Mouse (Mus musculus): ENCODE measurements around the gene N4bp2. TPM values are rescaled to one million over a fixed set of nuclear protein-coding genes. Genes with fewer than 3 reads are reported as not detected.

N4bp2 gene
- polyA plus RNA-seq, 1 experiment, result 73.4 TPM

- Histone ChIP-seq H3K4me1 (ENCODE audit: control insufficient read depth, insufficient read depth, low read length) (no peaks in the 10 kb centered on the region), H3K9me3 (replicated peaks; ENCODE audit: control insufficient read depth, insufficient read depth, low read length, poor library complexity, severe bottlenecking) (no peaks in the 10 kb centered on the region), H3K27ac (ENCODE audit: insufficient read depth, low read length) (no peak overlapping the region), H3K27me3 (ENCODE audit: control insufficient read depth, insufficient read depth, low read length, poor library complexity, severe bottlenecking) (no peaks in the 10 kb centered on the region; the same call in 1 of the 2 replicates), H3K4me3 (ENCODE audit: low read depth, low read length) (no peak overlapping the region), H3K9ac (ENCODE audit: low read depth, poor library complexity, severe bottlenecking) (no peak overlapping the region), H3K36me3 (ENCODE audit: control insufficient read depth, insufficient read depth, low read length, poor library complexity, severe bottlenecking) (no peaks in the 10 kb centered on the region)
- TF ChIP-seq CTCF (IDR thresholded peaks at IDR 0.05; ENCODE audit: low read depth, low read length), result no peak
- no peak for TF ChIP-seq POLR2A (IDR thresholded peaks at IDR 0.05; ENCODE audit: insufficient read depth, low read length)
- TF ChIP-seq EP300 (IDR thresholded peaks at IDR 0.05; ENCODE audit: insufficient read depth, low read depth, low read length), result no peak
These were observed 97.1 kb downstream of the N4bp2 start for GRCm38 (mm10) chr5:65860281-65861000.

- H3K4me1 ChIP-seq (ENCODE audit: control insufficient read depth, insufficient read depth, low read length), result no peaks in the 10 kb centered on the region
- no peaks in the 10 kb centered on the region for H3K36me3 ChIP-seq (ENCODE audit: control insufficient read depth, insufficient read depth, low read length, poor library complexity, severe bottlenecking)
- H3K27ac ChIP-seq (ENCODE audit: insufficient read depth, low read length), result no peak within 1 kb of the TSS
- H3K9me3 ChIP-seq (replicated peaks; ENCODE audit: control insufficient read depth, insufficient read depth, low read length, poor library complexity, severe bottlenecking), result no peaks in the 10 kb centered on the region
- no peak within 1 kb of the TSS for H3K9ac ChIP-seq (ENCODE audit: low read depth, poor library complexity, severe bottlenecking)
- no peak for TF ChIP-seq EP300 (IDR thresholded peaks at IDR 0.05; ENCODE audit: insufficient read depth, low read depth, low read length)
- TF ChIP-seq CTCF (IDR thresholded peaks at IDR 0.05; ENCODE audit: low read depth, low read length), result no peak
- TF ChIP-seq POLR2A (IDR thresholded peaks at IDR 0.05; ENCODE audit: insufficient read depth, low read length), result no peak
- no peaks in the 10 kb centered on the region; the same call in 1 of the 2 replicates for H3K27me3 ChIP-seq (ENCODE audit: control insufficient read depth, insufficient read depth, low read length, poor library complexity, severe bottlenecking)
- H3K4me3 ChIP-seq (ENCODE audit: low read depth, low read length), result no peak within 1 kb of the TSS
These were observed 98.0 kb downstream of the N4bp2 start, which contains the start of gene Rhoh for GRCm38 (mm10) chr5:65861154-65861944. Gene Rhoh, plus strand, starts transcription at chr5:65861213.

- no peaks in the 10 kb centered on the region; the same call in 1 of the 2 replicates for H3K27me3 ChIP-seq (ENCODE audit: control insufficient read depth, insufficient read depth, low read length, poor library complexity, severe bottlenecking)
- H3K9ac ChIP-seq (ENCODE audit: low read depth, poor library complexity, severe bottlenecking), result no peak overlapping the region
- TF ChIP-seq POLR2A (IDR thresholded peaks at IDR 0.05; ENCODE audit: insufficient read depth, low read length) (no peak), CTCF (IDR thresholded peaks at IDR 0.05; ENCODE audit: low read depth, low read length) (no peak), EP300 (IDR thresholded peaks at IDR 0.05; ENCODE audit: insufficient read depth, low read depth, low read length) (no peak)
- no peaks in the 10 kb centered on the region for H3K4me1 ChIP-seq (ENCODE audit: control insufficient read depth, insufficient read depth, low read length)
- H3K4me3 ChIP-seq (ENCODE audit: low read depth, low read length), result no peak overlapping the region
- H3K27ac ChIP-seq (ENCODE audit: insufficient read depth, low read length), result no peak overlapping the region
- H3K36me3 ChIP-seq (ENCODE audit: control insufficient read depth, insufficient read depth, low read length, poor library complexity, severe bottlenecking), result no peaks in the 10 kb centered on the region
- no peaks in the 10 kb centered on the region for H3K9me3 ChIP-seq (replicated peaks; ENCODE audit: control insufficient read depth, insufficient read depth, low read length, poor library complexity, severe bottlenecking)
These were observed 99.1 kb downstream of the N4bp2 start for GRCm38 (mm10) chr5:65862217-65862927.

- H3K4me1 ChIP-seq (ENCODE audit: control insufficient read depth, insufficient read depth, low read length), result no peaks in the 10 kb centered on the region
- no peaks in the 10 kb centered on the region for H3K36me3 ChIP-seq (ENCODE audit: control insufficient read depth, insufficient read depth, low read length, poor library complexity, severe bottlenecking)
- no peak overlapping the region for H3K4me3 ChIP-seq (ENCODE audit: low read depth, low read length)
- no peak overlapping the region for H3K27ac ChIP-seq (ENCODE audit: insufficient read depth, low read length)
- TF ChIP-seq EP300 (IDR thresholded peaks at IDR 0.05; ENCODE audit: insufficient read depth, low read depth, low read length), result no peak
- no peak for TF ChIP-seq POLR2A (IDR thresholded peaks at IDR 0.05; ENCODE audit: insufficient read depth, low read length)
- no peak for TF ChIP-seq CTCF (IDR thresholded peaks at IDR 0.05; ENCODE audit: low read depth, low read length)
- H3K9ac ChIP-seq (ENCODE audit: low read depth, poor library complexity, severe bottlenecking), result no peak overlapping the region
- H3K27me3 ChIP-seq (ENCODE audit: control insufficient read depth, insufficient read depth, low read length, poor library complexity, severe bottlenecking), result no peaks in the 10 kb centered on the region; the same call in 1 of the 2 replicates
- no peaks in the 10 kb centered on the region for H3K9me3 ChIP-seq (replicated peaks; ENCODE audit: control insufficient read depth, insufficient read depth, low read length, poor library complexity, severe bottlenecking)
These were observed 100.0 kb downstream of the N4bp2 start for GRCm38 (mm10) chr5:65863349-65863749.

- Histone ChIP-seq H3K4me1 (ENCODE audit: control insufficient read depth, insufficient read depth, low read length) (no peaks in the 10 kb centered on the region), H3K4me3 (ENCODE audit: low read depth, low read length) (no peak overlapping the region), H3K36me3 (ENCODE audit: control insufficient read depth, insufficient read depth, low read length, poor library complexity, severe bottlenecking) (no peaks in the 10 kb centered on the region), H3K9me3 (replicated peaks; ENCODE audit: control insufficient read depth, insufficient read depth, low read length, poor library complexity, severe bottlenecking) (no peaks in the 10 kb centered on the region), H3K27ac (ENCODE audit: insufficient read depth, low read length) (no peak overlapping the region), H3K9ac (ENCODE audit: low read depth, poor library complexity, severe bottlenecking) (no peak overlapping the region), H3K27me3 (ENCODE audit: control insufficient read depth, insufficient read depth, low read length, poor library complexity, severe bottlenecking) (no peaks in the 10 kb centered on the region; the same call in 1 of the 2 replicates)
- no peak for TF ChIP-seq EP300 (IDR thresholded peaks at IDR 0.05; ENCODE audit: insufficient read depth, low read depth, low read length)
- no peak for TF ChIP-seq CTCF (IDR thresholded peaks at IDR 0.05; ENCODE audit: low read depth, low read length)
- TF ChIP-seq POLR2A (IDR thresholded peaks at IDR 0.05; ENCODE audit: insufficient read depth, low read length), result no peak
These were observed 101.2 kb downstream of the N4bp2 start for GRCm38 (mm10) chr5:65864486-65864885.
